Mouse (Mus musculus): Measurements from ENCODE around the gene Ccdc24. TPM values are rescaled to one million over a fixed set of nuclear protein-coding genes. Genes with fewer than 3 reads are reported as not detected.

The Ccdc24 gene
- polyA plus RNA-seq, 1 experiment = 0.92 TPM

DNA sequence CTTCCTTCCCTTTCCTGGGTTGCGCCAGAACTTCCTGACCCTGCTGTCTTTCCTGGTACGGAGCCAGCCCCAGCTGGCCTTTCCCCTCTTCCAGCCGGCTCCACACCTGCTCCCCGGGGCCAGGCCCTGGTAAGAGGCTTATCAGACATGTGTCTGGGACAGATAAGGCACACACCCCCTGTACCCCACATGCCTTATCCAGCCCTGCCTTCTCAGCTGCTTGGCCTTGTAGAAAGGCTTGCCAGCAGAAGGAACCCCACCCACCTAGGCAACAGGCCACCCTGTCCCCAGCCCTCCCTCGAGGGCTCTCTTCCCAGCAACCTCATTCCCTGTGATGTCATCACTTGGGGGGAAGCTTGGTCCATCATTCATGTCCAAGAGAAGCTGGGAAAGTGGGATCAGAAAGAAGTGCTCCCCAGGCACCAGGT lies 42.2 kb downstream of the Ccdc24 start:
- no peak for DNase-seq (ENCODE audit: low read depth in 1 of 2, low spot score in 2 of 2)
- TF ChIP-seq POLR2A (IDR thresholded peaks at IDR 0.05; ENCODE audit: low read depth, low read length) (no peak), CTCF (IDR thresholded peaks at IDR 0.05; ENCODE audit: extremely low read depth, insufficient read depth, insufficient read length, insufficient replicate concordance) (no peak)
- 39% methylated on average over 5 of the region's 5 CpGs for WGBS
- H3K4me1 ChIP-seq (ENCODE audit: control insufficient read depth, insufficient read depth, insufficient read length) = no peaks in the 10 kb centered on the region
- no peaks in the 10 kb centered on the region for H3K36me3 ChIP-seq (ENCODE audit: control insufficient read depth, insufficient read depth, low read length)
- H3K4me3 ChIP-seq (ENCODE audit: extremely low read depth, insufficient read depth, insufficient read length) = no peak overlapping the region
- H3K27ac ChIP-seq (ENCODE audit: insufficient read depth, low read length) = no peak overlapping the region
- H3K27me3 ChIP-seq (ENCODE audit: control insufficient read depth, insufficient read depth, low read length) = 0 out of 2 replicates have a peak, but pooled peaks cover 4% of the 10 kb centered on the region

DNA sequence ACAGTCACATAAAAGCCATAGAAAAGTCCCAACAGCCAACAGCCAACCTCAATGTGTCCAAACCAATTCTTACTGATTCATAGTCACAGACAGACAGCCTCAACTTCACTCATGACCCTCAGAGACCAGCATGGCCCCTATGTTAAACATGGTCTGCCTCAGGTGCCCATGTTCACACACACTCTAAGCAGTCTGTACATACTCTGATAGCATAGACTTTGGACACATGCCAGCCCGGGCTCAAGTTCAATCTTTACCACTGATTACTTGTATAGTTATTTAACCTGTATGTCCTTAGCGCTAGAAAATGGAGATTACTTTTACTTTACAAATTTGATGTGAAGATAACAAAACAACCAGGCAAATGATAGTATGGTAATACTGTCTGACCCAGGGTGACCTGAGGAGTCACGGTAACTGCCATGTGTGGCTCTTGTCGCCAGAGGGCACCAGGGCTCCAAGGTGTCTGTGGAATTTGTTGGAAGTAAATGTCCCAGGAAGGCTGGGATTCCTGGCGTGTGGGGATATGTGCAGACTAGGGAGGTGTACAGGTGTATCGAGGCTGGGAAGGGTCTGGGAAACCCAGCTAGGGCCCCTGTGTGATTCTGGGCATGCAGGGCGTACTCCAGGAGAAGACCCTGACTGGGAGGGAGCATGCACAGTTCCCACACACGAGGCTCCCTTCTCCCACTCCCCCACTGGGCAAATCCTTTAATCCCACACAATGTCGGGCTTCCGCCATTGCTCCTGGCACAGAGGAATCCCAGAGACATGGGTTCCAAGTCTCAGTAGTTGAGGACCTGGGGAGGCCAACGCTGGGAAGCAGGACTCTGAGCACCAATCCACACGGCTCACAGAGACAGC lies 42.9 kb downstream of the Ccdc24 start:
- Histone ChIP-seq H3K27ac (ENCODE audit: insufficient read depth, low read length) (no peak overlapping the region), H3K36me3 (ENCODE audit: control insufficient read depth, insufficient read depth, low read length) (no peaks in the 10 kb centered on the region), H3K4me1 (ENCODE audit: control insufficient read depth, insufficient read depth, insufficient read length) (no peaks in the 10 kb centered on the region), H3K4me3 (ENCODE audit: extremely low read depth, insufficient read depth, insufficient read length) (no peak overlapping the region), H3K27me3 (ENCODE audit: control insufficient read depth, insufficient read depth, low read length) (0 out of 2 replicates have a peak, but pooled peaks cover 3% of the 10 kb centered on the region)
- 22% methylated on average over 12 of the region's 12 CpGs for WGBS
- TF ChIP-seq POLR2A (IDR thresholded peaks at IDR 0.05; ENCODE audit: low read depth, low read length) (no peak), CTCF (IDR thresholded peaks at IDR 0.05; ENCODE audit: extremely low read depth, insufficient read depth, insufficient read length, insufficient replicate concordance) (peak; percentile 60; the same call in 1 of the 2 replicates)
- peak in 1 of 2 experiments; percentile 21 for DNase-seq (ENCODE audit: low read depth in 1 of 2, low spot score in 2 of 2)

DNA sequence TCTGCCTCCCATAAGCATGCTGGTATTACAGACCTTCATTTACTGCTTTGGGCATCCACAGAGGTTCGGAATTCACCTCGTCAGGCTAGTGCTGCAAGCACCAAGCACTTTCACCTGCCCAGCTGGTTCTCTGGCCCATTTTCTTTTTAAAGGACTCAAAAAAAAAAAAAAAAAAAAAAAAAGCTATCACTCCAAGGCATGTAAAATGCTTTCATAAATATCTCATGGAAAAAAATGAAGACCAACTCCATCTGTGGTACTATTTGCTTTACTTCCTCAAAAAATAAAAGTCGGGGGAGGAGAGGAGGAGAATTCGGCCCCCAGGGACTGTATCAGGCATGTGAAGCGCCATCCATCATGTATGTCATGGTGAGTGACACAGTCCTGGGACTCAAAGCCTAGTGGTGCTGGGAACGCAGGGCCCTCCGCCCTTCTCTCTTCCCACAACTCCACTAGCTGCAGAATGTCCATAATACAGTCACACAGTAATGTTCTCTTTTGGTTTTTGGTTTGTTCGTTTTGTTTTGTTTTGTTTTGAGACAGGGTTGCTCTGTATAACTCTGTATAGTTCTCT lies 43.7 kb downstream of the Ccdc24 start:
- H3K27ac ChIP-seq (ENCODE audit: insufficient read depth, low read length) = no peak overlapping the region
- 48% methylated on average over 8 of the region's 8 CpGs for WGBS
- H3K27me3 ChIP-seq (ENCODE audit: control insufficient read depth, insufficient read depth, low read length) = no peaks in the 10 kb centered on the region
- DNase-seq (ENCODE audit: low read depth in 1 of 2, low spot score in 2 of 2) = no peak
- TF ChIP-seq POLR2A (IDR thresholded peaks at IDR 0.05; ENCODE audit: low read depth, low read length) = no peak
- no peak for TF ChIP-seq CTCF (IDR thresholded peaks at IDR 0.05; ENCODE audit: extremely low read depth, insufficient read depth, insufficient read length, insufficient replicate concordance)
- no peaks in the 10 kb centered on the region for H3K36me3 ChIP-seq (ENCODE audit: control insufficient read depth, insufficient read depth, low read length)
- no peak overlapping the region for H3K4me3 ChIP-seq (ENCODE audit: extremely low read depth, insufficient read depth, insufficient read length)
- no peaks in the 10 kb centered on the region for H3K4me1 ChIP-seq (ENCODE audit: control insufficient read depth, insufficient read depth, insufficient read length)

- Histone ChIP-seq H3K36me3 (ENCODE audit: control insufficient read depth, insufficient read depth, low read length) (no peaks in the 10 kb centered on the region), H3K4me3 (ENCODE audit: extremely low read depth, insufficient read depth, insufficient read length) (no peak overlapping the region), H3K27me3 (ENCODE audit: control insufficient read depth, insufficient read depth, low read length) (no peaks in the 10 kb centered on the region), H3K27ac (ENCODE audit: insufficient read depth, low read length) (no peak overlapping the region), H3K4me1 (ENCODE audit: control insufficient read depth, insufficient read depth, insufficient read length) (no peaks in the 10 kb centered on the region)
- no peak for TF ChIP-seq CTCF (IDR thresholded peaks at IDR 0.05; ENCODE audit: extremely low read depth, insufficient read depth, insufficient read length, insufficient replicate concordance)
- TF ChIP-seq POLR2A (IDR thresholded peaks at IDR 0.05; ENCODE audit: low read depth, low read length) = no peak
- no peak for DNase-seq (ENCODE audit: low read depth in 1 of 2, low spot score in 2 of 2)
- WGBS = 92% methylated on average over 10 of the region's 10 CpGs
Observed at GRCm38 (mm10) chr4:117818032-117818431, 54.3 kb downstream of the Ccdc24 start.

GRCm38 (mm10) chr4:117816776-117817175 lies 55.6 kb downstream of the Ccdc24 start:
- Histone ChIP-seq H3K4me3 (ENCODE audit: extremely low read depth, insufficient read depth, insufficient read length) (no peak overlapping the region), H3K36me3 (ENCODE audit: control insufficient read depth, insufficient read depth, low read length) (no peaks in the 10 kb centered on the region), H3K27ac (ENCODE audit: insufficient read depth, low read length) (no peak overlapping the region), H3K27me3 (ENCODE audit: control insufficient read depth, insufficient read depth, low read length) (no peaks in the 10 kb centered on the region), H3K4me1 (ENCODE audit: control insufficient read depth, insufficient read depth, insufficient read length) (no peaks in the 10 kb centered on the region)
- 82% methylated on average over 5 of the region's 5 CpGs for WGBS
- DNase-seq (ENCODE audit: low read depth in 1 of 2, low spot score in 2 of 2) = no peak
- TF ChIP-seq POLR2A (IDR thresholded peaks at IDR 0.05; ENCODE audit: low read depth, low read length) (no peak), CTCF (IDR thresholded peaks at IDR 0.05; ENCODE audit: extremely low read depth, insufficient read depth, insufficient read length, insufficient replicate concordance) (no peak)

Other genes starting within 250 kb of the Ccdc24 start
- gene Dmap1, start 190.3 kb downstream of the Ccdc24 start, polyA plus RNA-seq (2012; rRNA removed) = 13.9 and 16.4 TPM in 2 replicates
- not detected in 2 replicates for gene Gm12845, start 148.1 kb downstream of the Ccdc24 start, polyA plus RNA-seq (2012; rRNA removed)
- not detected in 2 replicates for gene Klf17, start 106.9 kb downstream of the Ccdc24 start, polyA plus RNA-seq (2012; rRNA removed)
- 54.1 and 68.5 TPM in 2 replicates for gene Slc6a9, start 38.1 kb downstream of the Ccdc24 start, polyA plus RNA-seq (2012; rRNA removed)
- gene B4galt2, start 10.9 kb upstream of the Ccdc24 start, polyA plus RNA-seq (2012; rRNA removed) = 6.5 and 7.6 TPM in 2 replicates
- 382 and 485 TPM in 2 replicates for gene Atp6v0b, start 14.8 kb upstream of the Ccdc24 start, polyA plus RNA-seq (2012; rRNA removed)
- gene Dph2, start 19.5 kb upstream of the Ccdc24 start, polyA plus RNA-seq (2012; rRNA removed) = 20.9 and 26.4 TPM in 2 replicates
- gene Ipo13, start 42.4 kb upstream of the Ccdc24 start, polyA plus RNA-seq (2012; rRNA removed) = 41.7 and 47.4 TPM in 2 replicates
- 0.89 and 1.2 TPM in 2 replicates for gene Artn, start 57.2 kb upstream of the Ccdc24 start, polyA plus RNA-seq (2012; rRNA removed)

All from spleen, adult 2 months (tissue).